Mouse (Mus musculus) CH12.LX (cell line): ENCODE data around the gene P4hb. TPM values are rescaled to one million over a fixed set of nuclear protein-coding genes. Genes with fewer than 3 reads are reported as not detected.
A peak's percentile ranks its signal among the peaks of the same experiment; 100 is the strongest.

Source experiments
- DNase-seq: peaks from one replicate; pipeline ENCODE4 v3.0.0-alpha.2; 2013; ENCODE audit errors: extremely low read depth
- H3K27ac ChIP-seq: 2 replicates; pipeline ENCODE4 v1.5.1; 2012; ENCODE audit warnings: low read depth, mild to moderate bottlenecking, control low read depth, moderate library complexity; ENCODE audit not compliant: insufficient read depth
- H3K27me3 ChIP-seq: replicated peaks from 2 replicates; pipeline ENCODE3; 2012; ENCODE audit warnings: inconsistent platforms
- H3K36me3 ChIP-seq, 2 experiments: replicated peaks in 1 of 2; 2 replicates each; pipeline versions ENCODE3 to v1.6.1; 2012; ENCODE audit warnings: inconsistent platforms in 1 of 2, low read length in 1 of 2, mild to moderate bottlenecking in 1 of 2, mixed read lengths in 1 of 2, moderate library complexity in 1 of 2; ENCODE audit not compliant: control insufficient read depth in 1 of 2, insufficient read depth in 1 of 2
- H3K4me1 ChIP-seq, 2 experiments: 2 replicates each; pipeline ENCODE4 v1.6.1; 2012; ENCODE audit warnings: inconsistent platforms in 1 of 2, moderate library complexity in 1 of 2; ENCODE audit not compliant: insufficient read depth in 2 of 2, control insufficient read depth in 1 of 2
- H3K4me2 ChIP-seq: 2 replicates; pipeline ENCODE4 v1.6.1; 2012; ENCODE audit warnings: low read depth, mild to moderate bottlenecking, control low read depth; ENCODE audit not compliant: poor library complexity, insufficient read depth, severe bottlenecking
- H3K4me3 ChIP-seq, 3 experiments: fragments of 150-350 bp in 1 of 3; sonication (generic) in 1 of 3; replicated peaks in 1 of 3; 2 replicates each; pipeline versions ENCODE3 to v1.5.1; 2011 to 2012; ENCODE audit warnings: low read depth in 2 of 3, low read length in 2 of 3, mild to moderate bottlenecking in 2 of 3, moderate library complexity in 2 of 3, control low read depth in 1 of 3, improper control_type of control experiment in 1 of 3, inconsistent platforms in 1 of 3, mixed read lengths in 1 of 3; ENCODE audit not compliant: poor library complexity in 1 of 3
- H3K79me2 ChIP-seq: replicated peaks from 2 replicates; pipeline ENCODE4 v1.6.1; 2012; ENCODE audit warnings: mild to moderate bottlenecking, moderate library complexity; ENCODE audit not compliant: control insufficient read depth, poor library complexity, insufficient read depth, severe bottlenecking; ENCODE audit errors: extremely low read depth
- H3K9ac ChIP-seq: 2 replicates; pipeline ENCODE4 v1.6.1; 2012; ENCODE audit warnings: low read depth, mild to moderate bottlenecking, control low read depth, moderate library complexity; ENCODE audit not compliant: insufficient read depth
- H3K9me3 ChIP-seq: replicated peaks from 2 replicates; pipeline ENCODE3; 2012; ENCODE audit warnings: low read length, inconsistent platforms, mixed read lengths
- BHLHE40 ChIP-seq: IDR thresholded peaks from 2 replicates; pipeline ENCODE4 v1.6.1; 2011; ENCODE audit warnings: mild to moderate bottlenecking, low read depth, low read length, improper control_type of control experiment
- CTCF ChIP-seq, 2 experiments: IDR thresholded peaks in 1 of 2; conservative IDR thresholded peaks in 1 of 2; 2 replicates each; pipeline ENCODE4 v1.5.1; 2011 to 2012; ENCODE audit warnings: low read depth in 2 of 2, low read length in 2 of 2, improper control_type of control experiment in 1 of 2, inconsistent platforms in 1 of 2, mild to moderate bottlenecking in 1 of 2, moderate library complexity in 1 of 2
- E2F4 ChIP-seq: IDR thresholded peaks from 2 replicates; pipeline ENCODE4 v1.6.1; 2011; ENCODE audit warnings: low read depth, low read length, improper control_type of control experiment; ENCODE audit not compliant: insufficient replicate concordance
- HCFC1 ChIP-seq: IDR thresholded peaks from 2 replicates; pipeline ENCODE4 v1.6.1; 2012; ENCODE audit warnings: low read depth, mild to moderate bottlenecking, inconsistent platforms, low read length, improper control_type of control experiment
- IRF4 ChIP-seq: IDR thresholded peaks from 2 replicates; pipeline ENCODE4 v1.6.1; 2014; ENCODE audit warnings: low read depth, mild to moderate bottlenecking, inconsistent platforms, low read length, improper control_type of control experiment
- MAX ChIP-seq: IDR thresholded peaks from 2 replicates; pipeline ENCODE4 v1.6.1; 2011; ENCODE audit warnings: low read length, improper control_type of control experiment
- MXI1 ChIP-seq: IDR thresholded peaks from 2 replicates; pipeline ENCODE4 v1.6.1; 2011; ENCODE audit warnings: mild to moderate bottlenecking, low read depth, low read length, improper control_type of control experiment
- MYC ChIP-seq: IDR thresholded peaks from 2 replicates; pipeline ENCODE4 v1.6.1; 2011; ENCODE audit warnings: low read depth, mild to moderate bottlenecking, improper control_type of control experiment, low read length
- RCOR1 ChIP-seq: conservative IDR thresholded peaks from 2 replicates; pipeline ENCODE4 v1.6.1; 2012; ENCODE audit warnings: low read depth, mild to moderate bottlenecking, inconsistent platforms, low read length, improper control_type of control experiment
- SIN3A ChIP-seq: IDR thresholded peaks from 2 replicates; pipeline ENCODE4 v1.6.1; 2012; ENCODE audit warnings: low read length, improper control_type of control experiment, inconsistent platforms
- TBP ChIP-seq: conservative IDR thresholded peaks from 2 replicates; pipeline ENCODE4 v1.6.1; 2011; ENCODE audit warnings: low read depth, low read length, improper control_type of control experiment
- USF1 ChIP-seq: IDR thresholded peaks from 2 replicates; pipeline ENCODE4 v1.6.1; 2014; ENCODE audit warnings: low read depth, mild to moderate bottlenecking, inconsistent platforms, low read length, improper control_type of control experiment
- dilution Hi-C: fragments of 300-500 bp; cut with MboI; formaldehyde crosslinking; loops from 2 replicates; pipeline ENCODE4 v1.14.3; 2020; ENCODE audit warnings: low sequenced_read_pairs; ENCODE audit not compliant: extremely low pct_unique_long_range_greater_than_20kb, extremely low pct_ligation_motif_present
- in situ Hi-C: fragments of 300-500 bp; cut with MboI; formaldehyde crosslinking; loops from 3 replicates; pipeline ENCODE4 v1.14.3; 2019; ENCODE audit warnings: low sequenced_read_pairs, low pct_ligation_motif_present, low pct_unique_long_range_greater_than_20kb, mixed read lengths
- polyA plus RNA-seq: library from polyadenylated mRNA; unstranded; fragments of >175 nt; gene quantifications from 2 replicates; pipeline ENCODE4 v1.2.1, GENCODE M21; 2012; ENCODE audit warnings: low read depth; ENCODE audit not compliant: insufficient read length
- total RNA-seq, 2 experiments: library from RNA; depleted of rRNA; stranded (reverse); fragments of 300-350 nt in 1 of 2; fragments of >200 nt in 1 of 2; gene quantifications; 2 replicates each; pipeline ENCODE4 v1.2.3; 2012 to 2014

P4hb gene
- total and polyA plus RNA-seq, 3 experiments, result 486 to 644 (median 531) TPM

- Histone ChIP-seq H3K9ac (peak overlapping the region; percentile 77), H3K4me3 (peak overlapping the region; percentile 75 to 87 (median 81)), H3K27ac (0 out of 2 replicates have a peak overlapping the region, but pooled peaks have one; percentile 18), H3K9me3 (no peaks in the 10 kb centered on the region), H3K27me3 (no peaks in the 10 kb centered on the region), H3K36me3 (peaks cover 12 to 53% of the 10 kb centered on the region in 2 experiments), H3K79me2 (no peaks in the 10 kb centered on the region), H3K4me1 (peaks cover 11 to 28% of the 10 kb centered on the region in 2 experiments), H3K4me2 (peak overlapping the region; percentile 70)
- no peak for DNase-seq
- in situ Hi-C loops (no loop called here), dilution Hi-C loops (no loop called here)
- no peak for TF ChIP-seq RCOR1
- TF ChIP-seq SIN3A, result peak; percentile 19; the same call in 1 of the 2 replicates
Observed at GRCm38 (mm10) chr11:120548786-120549167, 24.3 kb downstream of the P4hb start.

- Histone ChIP-seq H3K4me3 (peak overlapping the region in 1 of 3 experiments; percentile 87), H3K36me3 (peaks cover 17 to 58% of the 10 kb centered on the region in 2 experiments), H3K9me3 (no peaks in the 10 kb centered on the region), H3K9ac (peak overlapping the region; percentile 77; the same call in 1 of the 2 replicates), H3K27ac (no peak overlapping the region), H3K27me3 (no peaks in the 10 kb centered on the region), H3K4me2 (peak overlapping the region; percentile 70; the same call in 1 of the 2 replicates), H3K79me2 (no peaks in the 10 kb centered on the region), H3K4me1 (peaks cover 11 to 28% of the 10 kb centered on the region in 2 experiments)
- in situ Hi-C loops (no loop called here), dilution Hi-C loops (no loop called here)
- DNase-seq, result no peak
- TF ChIP-seq E2F4 (no peak), BHLHE40 (no peak), MXI1 (no peak), MYC (no peak), IRF4 (no peak), MAX (no peak), CTCF (conservative IDR thresholded peaks at IDR 0.05 in 1 of 2, IDR thresholded peaks at IDR 0.05 in 1 of 2; ENCODE audit: low read depth in 2 of 2, low read length in 2 of 2) (no peak), TBP (no peak)
Observed at GRCm38 (mm10) chr11:120548214-120548613, 24.8 kb downstream of the P4hb start.

DNA sequence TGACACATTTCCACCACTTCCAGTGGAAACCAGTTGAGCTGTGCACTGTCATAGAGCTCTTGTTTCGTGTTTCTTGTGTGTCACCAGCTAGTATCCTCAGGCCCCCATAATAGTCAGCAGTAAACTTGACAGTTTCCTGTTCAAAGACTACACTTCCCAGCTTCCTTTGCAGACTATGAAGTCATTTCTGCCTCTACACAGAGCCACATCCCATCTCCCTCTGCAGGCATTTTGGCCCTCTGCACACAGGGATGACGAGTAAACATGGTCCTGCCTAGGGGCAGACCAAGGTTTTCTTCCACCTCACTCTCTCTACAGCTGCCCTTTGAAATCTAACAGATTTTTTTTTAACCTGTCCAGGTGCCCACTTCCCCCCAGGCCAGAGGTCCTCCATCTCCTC, 25.6 kb downstream of the P4hb start:
- dilution Hi-C loops, result no loop called here
- Histone ChIP-seq H3K79me2 (no peaks in the 10 kb centered on the region), H3K4me3 (no peak overlapping the region)

More for the DNA sequence above, 25.6 kb downstream of the P4hb start:
- Histone ChIP-seq H3K4me2 (no peak overlapping the region), H3K4me1 (peaks cover 11 to 28% of the 10 kb centered on the region in 2 experiments), H3K9ac (no peak overlapping the region), H3K27ac (no peak overlapping the region), H3K27me3 (no peaks in the 10 kb centered on the region), H3K9me3 (no peaks in the 10 kb centered on the region), H3K36me3 (peaks cover 25 to 66% of the 10 kb centered on the region in 2 experiments)
- DNase-seq, result peak; percentile 43
- in situ Hi-C loops, result no loop called here
- peak; percentile 84 for TF ChIP-seq HCFC1
- TF ChIP-seq USF1, result no peak
